Mouse (Mus musculus): ENCODE measurements at regions not wholly inside any gene's neighbourhood (a gene's known extent, or its start where the extent isn't known, plus 50 kb on each side); places are given as distances from the start of the nearest gene placed in this dataset.

DNA sequence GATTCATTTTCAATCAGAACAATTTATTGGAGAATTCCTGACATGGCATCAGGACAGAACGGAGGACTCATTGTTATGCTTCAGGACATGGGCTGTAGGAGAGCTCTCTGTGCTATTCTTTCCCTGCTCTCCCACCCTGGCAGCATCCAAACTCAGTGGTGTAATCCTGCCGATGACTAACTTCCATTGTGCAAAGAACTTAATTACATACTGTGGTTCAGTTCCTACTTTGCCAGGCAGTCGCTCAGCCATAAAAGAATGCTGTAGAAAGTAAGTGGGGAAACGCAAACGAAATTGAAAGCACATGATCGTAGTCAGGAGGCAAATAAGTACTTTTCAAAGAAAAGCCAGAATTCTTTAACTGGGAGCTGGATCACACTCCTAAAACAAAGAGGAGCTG, 94.2 kb upstream of the Epha3 start:
- Histone ChIP-seq H3K4me3 (peak overlapping the region; percentile 17), H3K36me3 (ENCODE audit: control insufficient read depth, insufficient read depth) (no peaks in the 10 kb centered on the region), H3ac (ENCODE audit: control insufficient read depth, insufficient read length) (no peak overlapping the region), H3K79me2 (ENCODE audit: control insufficient read depth, insufficient read depth) (no peaks in the 10 kb centered on the region), H3K4me2 (ENCODE audit: low read depth) (peak overlapping the region; percentile 67), H3K27me3 (ENCODE audit: control insufficient read depth, insufficient read depth, insufficient read length) (no peaks in the 10 kb centered on the region)
- TF ChIP-seq E2F4 (IDR thresholded peaks at IDR 0.05; ENCODE audit: insufficient read depth) (no peak), TCF3 (IDR thresholded peaks at IDR 0.05; ENCODE audit: insufficient read length, low read depth) (no peak), SRF (IDR thresholded peaks at IDR 0.05; ENCODE audit: control insufficient read depth, insufficient read length, low read depth) (no peak), CEBPB (IDR thresholded peaks at IDR 0.05; ENCODE audit: insufficient read depth, poor library complexity, severe bottlenecking) (peak; percentile 73), POLR2AphosphoS2 (IDR thresholded peaks at IDR 0.05; ENCODE audit: insufficient read length, low read depth) (no peak), USF1 (IDR thresholded peaks at IDR 0.05; ENCODE audit: low read depth) (peak; percentile 31)

GRCm38 (mm10) chr16:63925195-63925594, 61.2 kb upstream of the Epha3 start:
- Histone ChIP-seq H3ac (ENCODE audit: control insufficient read depth, insufficient read length) (no peak overlapping the region), H3K79me2 (ENCODE audit: control insufficient read depth, insufficient read depth) (no peaks in the 10 kb centered on the region), H3K4me2 (ENCODE audit: low read depth) (no peak overlapping the region), H3K36me3 (ENCODE audit: control insufficient read depth, insufficient read depth) (no peaks in the 10 kb centered on the region), H3K4me3 (no peak overlapping the region), H3K27me3 (ENCODE audit: control insufficient read depth, insufficient read depth, insufficient read length) (no peaks in the 10 kb centered on the region)
- TF ChIP-seq TCF12 (IDR thresholded peaks at IDR 0.05; ENCODE audit: insufficient read depth, poor library complexity, severe bottlenecking) (no peak), MAX (IDR thresholded peaks at IDR 0.05; ENCODE audit: low read depth) (no peak)

- Histone ChIP-seq H3K4me2 (ENCODE audit: low read depth) (no peak overlapping the region), H3K27me3 (ENCODE audit: control insufficient read depth, insufficient read depth, insufficient read length) (no peaks in the 10 kb centered on the region), H3K4me3 (no peak overlapping the region), H3ac (ENCODE audit: control insufficient read depth, insufficient read length) (no peak overlapping the region), H3K79me2 (ENCODE audit: control insufficient read depth, insufficient read depth) (no peaks in the 10 kb centered on the region), H3K36me3 (ENCODE audit: control insufficient read depth, insufficient read depth) (no peaks in the 10 kb centered on the region)
- no peak for TF ChIP-seq TCF3 (IDR thresholded peaks at IDR 0.05; ENCODE audit: insufficient read length, low read depth)
- no peak for TF ChIP-seq USF1 (IDR thresholded peaks at IDR 0.05; ENCODE audit: low read depth)
- TF ChIP-seq MAX (IDR thresholded peaks at IDR 0.05; ENCODE audit: low read depth), result no peak
- no peak for TF ChIP-seq MYOD1 (IDR thresholded peaks at IDR 0.05; ENCODE audit: control insufficient read depth in 1 of 3, insufficient read length in 2 of 3, low read depth in 2 of 3)
- TF ChIP-seq E2F4 (IDR thresholded peaks at IDR 0.05; ENCODE audit: insufficient read depth), result no peak
- no peak for TF ChIP-seq POLR2AphosphoS2 (IDR thresholded peaks at IDR 0.05; ENCODE audit: insufficient read length, low read depth)
- TF ChIP-seq SRF (IDR thresholded peaks at IDR 0.05; ENCODE audit: control insufficient read depth, insufficient read length, low read depth), result no peak
- no peak for TF ChIP-seq MYOG (IDR thresholded peaks at IDR 0.05; ENCODE audit: control insufficient read depth in 1 of 3, insufficient read depth in 1 of 3, insufficient read length in 2 of 3, low read depth in 2 of 3)
- no peak for TF ChIP-seq POLR2A (IDR thresholded peaks at IDR 0.05; ENCODE audit: insufficient read length, low read depth)
- no peak for TF ChIP-seq CEBPB (IDR thresholded peaks at IDR 0.05; ENCODE audit: insufficient read depth, poor library complexity, severe bottlenecking)
- no peak for TF ChIP-seq REST (IDR thresholded peaks at IDR 0.05; ENCODE audit: insufficient read depth, insufficient read length)
- TF ChIP-seq TCF12 (IDR thresholded peaks at IDR 0.05; ENCODE audit: insufficient read depth, poor library complexity, severe bottlenecking), result no peak
Observed at GRCm38 (mm10) chr16:63921146-63921545, 57.2 kb upstream of the Epha3 start.

Measured in myocyte (in vitro differentiated cells).